Mouse (Mus musculus) kidney, postnatal 14 days (tissue): Measurements from ENCODE around the gene Ralgds.
"Not testable (repeated sequence)": the region's sequence is repeated elsewhere in the genome, so short reads cannot be mapped to it uniquely, and the experiment has no call there.

ENCODE experiments used
- DNase-seq: peaks from one replicate; pipeline ENCODE4 v3.0.0; 2022; ENCODE audit warnings: mixed read lengths

The Ralgds gene

GRCm38 (mm10) chr2:28512798-28513401 lies at the start of gene Ralgds:
TSS of gene Ralgds (plus strand) at chr2:28513125.
- DNase-seq: peak; percentile 88

GRCm38 (mm10) chr2:28463919-28464318 lies 49.0 kb upstream of the Ralgds start:
- DNase-seq: peak; percentile 52

GRCm38 (mm10) chr2:28464919-28465318 lies 48.0 kb upstream of the Ralgds start:
- no peak for DNase-seq

- DNase-seq: peak; percentile 87
These were observed 46.9 kb upstream of the Ralgds start, which contains the start of gene 1700007K13Rik for GRCm38 (mm10) chr2:28465836-28466518. TSS of gene 1700007K13Rik (minus strand) at chr2:28466332.

- peak; percentile 91 for DNase-seq
These were observed 45.0 kb upstream of the Ralgds start, which contains the start of gene Mrps2 for GRCm38 (mm10) chr2:28467860-28468485. TSS of gene Mrps2 (plus strand) at chr2:28468066.

GRCm38 (mm10) chr2:28468486-28469225 lies 44.3 kb upstream of the Ralgds start:
- DNase-seq: no peak

- DNase-seq: no peak
These were observed 43.5 kb upstream of the Ralgds start for GRCm38 (mm10) chr2:28469461-28469860.

- no peak for DNase-seq
These were observed 42.3 kb upstream of the Ralgds start for GRCm38 (mm10) chr2:28470591-28470990.

GRCm38 (mm10) chr2:28472011-28472410 lies 40.9 kb upstream of the Ralgds start:
- DNase-seq: not testable (repeated sequence)

- DNase-seq: not testable (repeated sequence)
These were observed 34.9 kb upstream of the Ralgds start for GRCm38 (mm10) chr2:28477993-28478392.

GRCm38 (mm10) chr2:28479208-28480204 lies 33.4 kb upstream of the Ralgds start:
- no peak for DNase-seq

- peak; percentile 40 for DNase-seq
These were observed 29.1 kb upstream of the Ralgds start for GRCm38 (mm10) chr2:28483861-28484260.

- no peak for DNase-seq
These were observed 18.4 kb upstream of the Ralgds start for GRCm38 (mm10) chr2:28494521-28494920.

- peak; percentile 36 for DNase-seq
These were observed 17.6 kb upstream of the Ralgds start for GRCm38 (mm10) chr2:28495207-28495756.

- no peak for DNase-seq
These were observed 16.9 kb upstream of the Ralgds start for GRCm38 (mm10) chr2:28495801-28496595.

GRCm38 (mm10) chr2:28496671-28497070 lies 16.3 kb upstream of the Ralgds start, which contains the start of gene Gbgt1:
TSS of gene Gbgt1 (plus strand) at chr2:28496891.
- DNase-seq: peak; percentile 33

- DNase-seq: no peak
These were observed 15.4 kb upstream of the Ralgds start for GRCm38 (mm10) chr2:28497561-28497960.

GRCm38 (mm10) chr2:28498431-28498830 lies 14.5 kb upstream of the Ralgds start:
- no peak for DNase-seq

- no peak for DNase-seq
These were observed 9.9 kb upstream of the Ralgds start for GRCm38 (mm10) chr2:28502987-28503386.

- no peak for DNase-seq
These were observed 8.2 kb upstream of the Ralgds start for GRCm38 (mm10) chr2:28504676-28505075.

GRCm38 (mm10) chr2:28505795-28506194 lies 7.1 kb upstream of the Ralgds start, which contains the start of gene Gm10134:
TSS of gene Gm10134 (plus strand) at chr2:28506095.
- no peak for DNase-seq
